Mouse (Mus musculus) testis, adult 2 months (tissue): Measurements from ENCODE around the gene Ppp4r2.

ENCODE experiments used
- CTCF ChIP-seq: fragments of 200-500 bp; IDR thresholded peaks from 2 replicates; pipeline ENCODE4 v1.5.1; 2012; ENCODE audit warnings: low read depth, mild to moderate bottlenecking, inconsistent platforms, low read length, moderate library complexity; ENCODE audit not compliant: control insufficient read depth, insufficient read depth, insufficient replicate concordance
- POLR2A ChIP-seq: fragments of 200-500 bp; IDR thresholded peaks from 2 replicates; pipeline ENCODE4 v1.6.1; 2012; ENCODE audit warnings: low read depth, mild to moderate bottlenecking, inconsistent platforms, low read length, moderate library complexity; ENCODE audit not compliant: control insufficient read depth

- TF ChIP-seq POLR2A (no peak), CTCF (no peak)
Observed at GRCm38 (mm10) chr6:100873191-100873590, 39.8 kb downstream of the Ppp4r2 start.
